Mouse (Mus musculus): ENCODE data around the gene Rbms3.

DNA sequence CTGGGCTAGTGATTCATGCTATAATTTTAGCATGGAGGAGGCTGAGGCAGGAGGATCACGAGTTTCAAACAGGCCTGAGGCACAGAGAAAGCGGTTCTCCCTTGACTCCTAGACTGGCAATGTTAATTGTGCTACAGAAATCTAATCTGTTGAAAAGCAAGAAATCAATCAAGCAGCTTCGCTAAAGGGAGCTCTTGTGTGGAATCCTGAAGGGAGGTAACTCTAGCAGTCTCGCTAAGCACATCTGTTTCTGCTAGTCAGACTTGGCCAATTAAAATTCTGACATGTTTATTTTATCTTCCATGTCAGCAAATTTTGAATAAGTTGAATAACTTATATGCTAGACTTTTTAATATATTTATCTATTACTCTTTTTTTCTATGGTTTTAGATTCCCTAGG, 881.4 kb downstream of the Rbms3 start:
- TF ChIP-seq CTCF (IDR thresholded peaks at IDR 0.05; ENCODE audit: low read depth, low read length), result no peak
- TF ChIP-seq POLR2A (IDR thresholded peaks at IDR 0.05; ENCODE audit: extremely low read depth, insufficient read depth, low read length), result no peak

Data from liver, adult 2 months (tissue).